Mouse (Mus musculus) erythroblast, embryonic 14.5 days (primary cell): ENCODE data around the gene Gnmt.

ENCODE experiments used
- GATA1 ChIP-seq: IDR thresholded peaks from 2 replicates; pipeline ENCODE4 v1.6.1; 2012; ENCODE audit warnings: low read length, inconsistent platforms, mixed read lengths
- TAL1 ChIP-seq: IDR thresholded peaks from 3 replicates; pipeline ENCODE4 v1.6.1; 2012; ENCODE audit warnings: low read length, inconsistent platforms, mixed read lengths

DNA sequence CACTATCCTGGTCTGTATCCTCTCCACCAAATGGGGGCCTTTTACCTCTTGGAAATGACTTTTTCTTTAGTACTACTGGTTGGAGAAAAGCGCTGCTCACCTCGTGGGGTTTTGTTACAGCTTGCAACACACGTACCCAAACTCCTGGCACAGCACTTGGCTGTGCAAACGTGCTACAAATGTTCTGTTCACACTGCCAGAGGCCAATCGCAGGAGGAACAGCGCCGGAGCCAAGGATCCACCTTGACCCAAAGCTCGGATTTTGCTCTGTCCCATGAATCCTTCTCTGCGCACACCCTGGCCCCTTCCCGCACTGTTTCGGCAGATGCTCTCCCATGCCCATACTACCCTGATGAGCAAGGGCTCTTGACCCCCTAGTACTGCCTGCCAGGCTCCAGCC is 472 bp downstream of the Gnmt start:
- no peak for TF ChIP-seq GATA1
- no peak for TF ChIP-seq TAL1
